Mouse (Mus musculus): ENCODE data around the gene Ccser1. TPM values are rescaled to one million over a fixed set of nuclear protein-coding genes. Genes with fewer than 3 reads are reported as not detected.

Ccser1 gene
- total RNA-seq, 2 experiments from 2014 or later = 1.6 to 1.8 TPM

DNA sequence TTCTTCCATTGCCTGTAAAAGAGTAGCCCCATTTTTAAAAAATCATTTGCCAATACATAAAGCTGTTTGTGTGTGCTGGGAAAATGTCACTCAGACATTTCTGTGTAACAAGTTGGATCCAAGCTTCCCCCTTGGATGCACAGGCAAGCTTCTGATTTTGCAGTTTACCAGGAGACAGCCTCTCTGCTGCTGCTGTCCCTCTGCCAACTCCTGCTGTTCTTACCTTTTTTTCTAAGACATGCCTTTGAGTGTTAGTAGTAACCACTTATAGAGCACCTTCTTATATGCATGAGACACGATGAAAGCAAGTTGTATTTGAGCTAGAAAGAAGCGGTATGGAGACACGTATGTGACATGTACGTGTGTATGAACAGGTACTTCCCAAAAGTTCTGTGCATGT, 120.3 kb downstream of the Ccser1 start:
- no peak for DNase-seq

DNA sequence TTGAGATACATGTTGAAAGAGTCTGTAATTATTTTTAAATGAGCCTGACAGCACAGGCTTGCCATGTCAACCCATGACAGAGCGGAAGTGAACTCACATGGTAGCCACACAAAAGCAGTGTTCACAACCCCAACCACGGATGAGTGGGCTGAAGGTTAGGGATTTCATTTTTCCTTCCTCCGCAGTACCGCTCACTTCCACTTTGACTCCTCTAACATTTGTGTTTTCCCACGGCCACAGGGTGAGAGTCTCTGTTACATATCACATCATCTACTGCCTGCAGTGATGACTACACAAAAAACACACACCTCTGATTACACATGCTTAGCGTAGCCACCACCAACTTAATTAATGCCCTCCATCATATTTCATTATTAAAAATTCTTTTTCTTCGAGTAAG, 120.9 kb downstream of the Ccser1 start:
- no peak for DNase-seq

DNA sequence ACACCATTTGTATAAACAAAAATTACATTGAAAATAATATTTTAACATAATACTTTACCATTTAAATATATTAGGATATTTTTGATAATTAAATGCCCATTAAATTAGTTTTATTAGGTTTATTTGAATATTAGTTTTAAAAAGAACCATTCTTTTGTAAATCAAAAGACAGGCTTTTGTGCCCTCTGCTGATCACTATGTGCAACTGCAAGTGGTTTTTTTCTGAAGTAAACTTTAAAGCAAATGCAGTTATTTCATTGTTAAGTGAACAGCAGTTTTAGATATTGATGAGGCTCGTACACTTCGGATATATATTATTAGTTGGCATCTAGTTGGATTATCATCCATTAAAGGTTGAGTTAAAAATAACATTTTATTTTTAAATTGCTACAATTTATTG, 121.5 kb downstream of the Ccser1 start:
- no peak for DNase-seq

DNA sequence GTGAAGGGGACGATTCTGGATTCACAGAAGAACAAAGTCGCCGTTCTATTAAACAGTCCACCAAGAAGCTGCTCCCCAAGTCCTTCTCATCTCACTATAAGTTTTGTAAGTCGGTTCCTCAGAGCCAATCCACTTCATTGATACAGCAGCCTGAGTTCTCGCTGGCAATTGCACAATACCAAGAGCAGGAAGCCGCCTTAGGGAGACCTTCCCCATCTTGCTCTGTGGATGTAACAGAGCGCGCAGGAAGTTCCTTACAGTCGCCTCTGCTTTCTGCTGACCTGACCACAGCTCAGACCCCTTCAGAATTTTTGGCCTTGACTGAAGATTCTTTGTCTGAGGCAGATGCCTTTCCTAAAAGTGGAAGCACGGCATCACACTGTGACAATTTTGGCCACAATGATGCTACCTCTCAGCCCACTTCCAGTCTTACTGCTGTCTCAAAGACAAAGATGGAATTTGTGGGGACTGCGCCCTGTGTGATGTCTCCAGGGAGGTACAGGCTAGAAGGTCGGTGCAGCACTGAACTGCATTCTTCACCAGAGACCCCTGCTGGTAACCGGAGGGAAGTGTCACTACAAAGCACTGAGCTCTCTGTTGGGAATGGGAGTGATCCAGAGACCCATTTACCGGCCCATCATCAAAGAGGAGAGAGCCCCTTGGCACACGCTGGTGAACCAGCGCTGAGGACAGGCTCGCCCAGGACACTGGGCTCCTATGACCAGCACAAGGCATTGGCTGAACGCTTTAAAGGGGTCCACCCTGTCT, 131.4 kb downstream of the Ccser1 start:
- DNase-seq = no peak

DNA sequence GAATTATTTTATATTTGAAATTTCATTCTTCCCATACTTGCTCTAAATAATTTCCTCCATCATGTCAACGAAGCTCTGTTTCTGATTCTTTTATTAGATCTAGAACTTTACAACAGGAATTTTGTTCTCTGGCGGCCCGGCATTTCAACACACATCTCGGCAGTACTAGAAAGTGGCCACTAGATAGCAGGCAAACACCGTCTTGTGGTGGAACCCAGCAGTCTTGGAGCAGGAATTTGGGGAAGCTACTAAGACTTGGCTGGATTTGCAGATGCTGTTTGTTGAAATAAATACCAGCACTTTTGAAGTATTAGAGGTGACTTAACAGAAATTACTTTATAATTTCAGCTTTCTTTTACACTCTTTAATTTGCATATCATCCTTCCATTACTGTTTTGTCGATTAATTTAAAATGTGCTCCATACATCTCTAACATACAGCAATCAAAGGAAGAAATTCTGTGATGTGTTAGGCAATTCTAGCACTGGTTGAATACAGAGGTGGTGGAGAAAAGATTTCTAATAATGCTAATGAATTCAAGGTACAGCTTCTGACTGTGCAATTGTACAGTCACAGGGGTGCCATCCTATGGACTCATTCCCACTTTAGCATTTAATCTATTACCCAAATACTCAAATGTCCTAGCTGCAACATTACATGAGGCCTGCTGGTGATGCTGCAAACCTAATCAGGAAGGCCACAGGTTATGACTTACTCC, 135.9 kb downstream of the Ccser1 start:
- DNase-seq = no peak

DNA sequence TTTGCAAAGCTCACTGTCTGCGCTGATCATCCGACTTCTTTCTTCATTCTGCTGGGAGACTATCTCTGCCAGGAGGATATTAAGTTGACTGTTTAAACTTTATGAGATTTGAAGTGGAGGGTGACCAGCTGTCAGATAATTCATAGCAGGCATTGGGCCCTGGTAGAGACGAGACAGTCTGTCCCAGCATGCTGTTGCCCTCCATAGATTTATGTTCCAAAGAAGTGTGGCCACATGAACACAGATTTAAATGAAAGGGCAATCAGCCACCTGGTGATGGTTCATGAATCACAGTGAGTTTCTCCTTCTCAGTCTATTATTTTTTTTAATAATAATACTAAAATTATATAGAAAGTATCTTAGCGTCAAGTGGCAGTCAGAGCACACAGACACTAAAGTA, 140.7 kb downstream of the Ccser1 start:
- DNase-seq = no peak

DNA sequence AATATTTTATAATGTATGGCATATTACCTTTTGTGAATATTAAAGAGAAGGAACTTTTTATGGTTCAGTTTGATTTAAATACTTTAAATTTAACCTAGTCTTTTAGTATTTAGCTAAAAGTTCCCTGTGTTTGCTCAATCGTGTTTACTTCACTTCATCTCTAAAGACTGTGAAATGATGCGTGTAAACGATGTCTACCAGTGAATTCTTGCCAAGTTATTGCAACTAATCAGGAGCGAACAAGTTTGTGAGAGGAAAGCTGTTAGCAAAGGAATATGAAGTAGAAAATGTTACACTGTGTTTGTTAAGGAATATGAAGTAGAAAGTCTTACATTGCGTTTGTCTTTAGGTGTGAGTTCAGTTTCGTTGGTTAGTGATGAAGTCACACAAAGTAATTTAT, 142.2 kb downstream of the Ccser1 start:
- DNase-seq = no peak

DNA sequence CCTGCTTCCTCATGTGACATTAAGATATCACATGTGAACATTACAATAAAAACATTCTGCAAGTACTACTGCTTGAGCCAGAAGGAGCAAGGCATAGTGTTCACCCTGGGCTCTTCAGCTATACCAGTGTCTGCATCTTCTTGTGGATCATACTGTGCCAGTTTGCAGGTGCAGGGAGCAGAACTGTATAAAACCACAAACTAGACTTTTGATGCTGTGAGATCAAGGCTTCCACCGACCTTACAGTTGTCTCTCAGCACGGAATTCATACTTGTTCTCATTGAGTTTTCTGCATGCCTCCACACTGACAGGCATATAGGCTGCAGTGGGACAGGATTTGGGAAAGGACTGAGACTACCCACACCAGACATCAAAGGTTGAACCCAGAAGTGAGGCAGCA, 146.0 kb downstream of the Ccser1 start:
- no peak for DNase-seq

DNA sequence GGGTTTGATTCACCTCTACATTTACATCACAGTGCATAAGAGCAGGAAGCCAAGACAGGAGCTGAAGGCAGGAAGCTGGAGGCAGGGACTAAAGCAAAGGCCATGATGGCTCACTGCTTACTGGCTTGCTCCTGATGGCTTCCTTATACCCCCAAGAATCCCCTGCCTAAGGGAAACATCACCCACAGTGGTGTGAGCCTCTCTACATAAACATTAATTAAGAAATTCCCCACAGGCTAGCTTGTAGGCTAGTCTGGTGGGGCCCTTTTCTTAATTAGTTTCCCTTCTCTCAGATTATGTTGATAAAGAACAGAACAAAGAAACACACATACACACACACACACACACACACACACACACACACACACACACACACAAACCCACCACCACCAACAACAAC, 148.9 kb downstream of the Ccser1 start:
- DNase-seq = no peak

DNA sequence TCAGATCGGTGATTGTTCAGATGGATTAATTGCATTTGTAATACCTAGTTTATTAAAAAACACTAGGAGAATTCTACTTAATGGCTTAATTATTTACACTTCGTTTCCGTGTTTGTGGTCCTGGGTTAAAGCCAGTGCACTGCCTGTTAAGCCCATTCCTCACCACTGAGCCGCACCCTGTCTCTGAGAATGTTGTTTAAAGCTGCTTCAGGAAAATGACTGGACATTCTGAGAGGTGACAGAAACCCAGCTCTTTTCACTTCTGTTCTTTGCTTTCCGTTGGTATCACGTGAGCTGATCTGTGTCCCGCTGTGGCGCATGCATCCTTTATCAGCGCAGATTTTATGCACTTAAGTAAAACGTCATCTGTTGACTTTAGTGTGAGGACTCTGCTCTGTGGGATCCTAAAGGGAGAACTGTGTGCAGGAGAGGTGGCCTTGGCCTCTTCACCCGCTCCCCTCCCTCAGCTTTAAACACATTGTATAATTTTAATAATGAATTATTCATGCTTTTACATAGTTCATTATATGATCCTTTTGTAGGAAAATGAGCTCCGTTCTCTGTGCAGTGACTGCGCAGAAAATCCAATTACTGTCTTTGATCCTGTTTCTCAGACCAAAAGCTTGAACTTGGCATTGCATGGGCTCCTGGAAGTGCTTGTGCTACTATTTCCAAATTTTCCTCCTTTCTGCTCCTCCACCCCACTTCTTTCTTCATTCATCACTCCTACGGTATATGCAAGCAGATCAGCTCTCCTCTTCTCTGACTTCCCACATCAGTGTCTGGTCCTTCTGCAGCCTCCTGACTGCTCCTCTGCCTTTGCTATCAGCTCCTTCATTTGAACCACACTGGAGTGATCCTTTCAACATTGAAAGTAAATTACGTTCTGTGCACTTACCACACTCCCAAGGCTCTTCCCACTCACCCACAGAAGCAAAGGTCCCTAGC, 149.7 kb downstream of the Ccser1 start:
- no peak for DNase-seq

DNA sequence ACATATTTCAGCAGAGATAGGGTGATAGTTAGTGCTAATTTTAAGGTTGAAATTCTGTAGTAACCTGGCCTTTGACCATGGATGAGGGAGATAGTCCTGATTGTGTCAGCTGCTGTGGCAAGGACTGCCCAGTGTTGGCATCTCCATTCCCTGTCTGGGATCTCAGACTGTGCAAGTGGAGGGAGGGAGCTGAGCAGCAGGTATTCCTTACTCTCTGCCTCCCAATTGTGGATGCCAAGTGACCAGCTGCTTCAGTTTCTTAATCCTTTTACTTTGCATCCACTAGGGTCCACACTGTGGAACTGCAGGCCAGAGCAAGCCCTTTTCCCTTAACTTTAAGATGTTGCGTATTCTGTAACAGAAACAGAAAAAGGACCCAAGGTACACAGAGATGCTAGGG, 154.3 kb downstream of the Ccser1 start:
- DNase-seq = no peak

DNA sequence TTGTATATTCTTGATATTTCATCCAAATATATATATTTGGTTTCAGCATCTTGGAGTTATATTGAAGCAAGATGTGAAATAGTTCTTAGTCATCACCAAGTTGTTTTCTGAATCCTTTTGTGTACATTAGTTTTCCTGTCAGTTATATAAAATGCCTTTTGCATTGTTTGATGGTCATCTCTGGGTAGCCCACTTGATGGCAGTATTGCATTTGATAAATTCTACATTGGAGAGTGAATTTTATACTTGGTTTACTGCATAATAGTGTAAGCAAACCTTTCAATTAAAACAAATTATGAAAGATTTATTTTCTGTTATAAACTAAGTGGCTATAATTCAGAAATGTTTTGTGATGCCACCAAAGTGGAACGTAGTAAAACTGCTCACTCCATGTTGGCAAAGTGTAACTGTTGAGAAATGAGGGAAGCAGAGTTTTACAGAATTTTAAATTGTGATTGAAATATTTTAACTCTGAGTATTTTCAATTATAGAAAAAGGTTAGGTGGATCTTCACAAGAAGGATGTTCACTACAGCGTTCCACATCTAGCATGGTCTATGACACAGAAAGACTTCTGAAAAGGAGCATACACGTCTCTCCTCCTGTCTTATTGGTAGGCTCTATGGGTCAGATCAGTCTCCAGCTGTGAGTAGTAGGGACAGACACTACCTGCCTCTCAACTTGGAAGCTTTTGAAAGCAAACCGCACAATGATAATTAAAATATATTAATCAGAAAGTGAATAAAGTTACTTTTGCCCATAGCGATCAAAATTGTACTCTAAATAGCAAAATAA, 167.1 kb downstream of the Ccser1 start:
- no peak for DNase-seq

DNA sequence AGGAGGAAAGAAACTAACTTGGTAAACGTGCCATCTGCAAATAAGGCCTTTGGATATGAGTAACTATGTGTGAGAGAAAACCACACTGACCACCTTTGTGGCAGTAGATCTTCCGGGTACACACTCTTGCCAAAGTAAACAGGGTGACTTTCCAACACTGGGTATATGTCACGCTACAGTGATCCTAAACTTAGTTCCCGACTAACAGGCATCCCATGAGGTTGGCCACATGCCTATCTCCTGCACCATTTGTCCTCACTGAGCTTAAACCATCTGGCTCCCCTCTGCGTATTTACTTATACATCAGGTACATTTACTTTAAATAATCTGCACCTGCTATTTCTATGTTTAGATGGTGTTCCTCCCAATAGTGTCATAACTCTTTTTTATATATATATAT, 183.6 kb downstream of the Ccser1 start:
- no peak for DNase-seq

DNA sequence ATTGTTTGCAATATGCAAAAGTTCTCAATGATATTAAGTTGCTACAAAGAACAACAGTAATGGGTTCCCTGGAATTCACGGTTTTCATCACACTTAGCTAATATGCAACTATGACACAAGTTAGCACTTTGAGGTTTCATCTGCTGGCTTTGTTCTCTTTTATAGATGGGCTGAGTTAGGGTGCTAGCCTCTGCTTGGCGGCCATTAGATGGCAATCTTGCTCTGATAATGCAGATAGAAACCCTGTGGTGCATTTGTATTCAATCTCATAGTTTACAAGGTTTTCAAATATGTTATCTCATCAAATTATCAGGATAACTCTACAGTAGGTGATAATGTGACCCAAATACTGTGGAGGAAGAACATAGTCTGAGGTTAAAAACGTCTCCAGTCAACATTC, 202.4 kb downstream of the Ccser1 start:
- DNase-seq = no peak

DNA sequence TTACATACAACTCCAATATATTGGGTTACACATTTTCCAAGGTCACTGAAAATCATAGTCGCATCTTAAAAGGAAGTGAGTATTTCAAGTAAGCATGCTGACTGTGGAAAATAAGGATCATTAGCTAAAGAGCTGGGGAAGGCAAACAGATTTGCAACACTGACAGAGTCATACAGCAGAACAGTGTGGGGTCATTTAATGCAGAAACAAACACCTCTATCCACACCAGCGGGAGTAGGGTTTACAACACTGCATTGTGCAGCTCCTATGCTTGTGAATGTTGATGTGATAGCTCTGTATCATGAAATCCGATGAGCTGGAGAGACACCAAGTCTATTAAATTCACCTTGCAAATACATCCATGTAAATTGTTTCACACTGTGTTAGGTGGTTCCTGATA, 202.9 kb downstream of the Ccser1 start:
- no peak for DNase-seq

DNA sequence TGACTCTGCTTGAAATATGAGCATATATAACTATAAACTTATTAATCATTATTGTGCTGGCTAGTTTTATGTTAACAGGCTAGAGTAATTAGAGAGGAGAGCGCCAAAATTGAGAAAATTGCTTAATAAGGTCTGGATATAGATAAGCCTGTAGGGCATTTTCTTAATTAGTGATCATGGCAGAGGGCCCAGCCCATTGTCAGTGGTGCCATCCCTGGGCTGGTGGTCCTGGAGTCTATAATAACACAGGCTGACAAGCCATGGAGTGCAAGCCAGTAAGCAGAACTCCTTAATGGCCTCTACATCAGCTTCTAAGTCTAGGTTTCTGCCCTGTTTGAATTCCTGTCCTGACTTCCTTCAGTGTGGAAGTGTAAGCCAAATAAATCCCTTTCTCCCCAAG, 206.9 kb downstream of the Ccser1 start:
- DNase-seq = no peak

DNA sequence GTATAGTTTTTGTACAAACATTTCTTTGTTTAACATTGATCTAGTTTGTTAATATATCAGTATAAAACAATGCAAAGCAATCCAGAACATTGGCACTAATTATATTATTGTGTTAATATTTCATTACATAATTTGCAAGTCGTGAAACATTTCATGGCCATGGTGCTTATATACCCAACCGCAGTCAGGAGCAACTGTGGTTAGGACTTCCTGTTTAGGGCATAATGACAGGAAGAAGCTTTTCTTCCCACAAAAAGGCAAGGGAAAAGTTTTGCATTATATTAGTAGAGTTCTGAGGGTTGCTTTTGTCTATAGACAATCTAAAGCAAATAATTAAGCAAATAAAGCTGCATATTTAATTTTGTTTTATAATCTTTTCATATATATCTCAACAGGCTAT, 247.4 kb downstream of the Ccser1 start:
- no peak for DNase-seq

DNA sequence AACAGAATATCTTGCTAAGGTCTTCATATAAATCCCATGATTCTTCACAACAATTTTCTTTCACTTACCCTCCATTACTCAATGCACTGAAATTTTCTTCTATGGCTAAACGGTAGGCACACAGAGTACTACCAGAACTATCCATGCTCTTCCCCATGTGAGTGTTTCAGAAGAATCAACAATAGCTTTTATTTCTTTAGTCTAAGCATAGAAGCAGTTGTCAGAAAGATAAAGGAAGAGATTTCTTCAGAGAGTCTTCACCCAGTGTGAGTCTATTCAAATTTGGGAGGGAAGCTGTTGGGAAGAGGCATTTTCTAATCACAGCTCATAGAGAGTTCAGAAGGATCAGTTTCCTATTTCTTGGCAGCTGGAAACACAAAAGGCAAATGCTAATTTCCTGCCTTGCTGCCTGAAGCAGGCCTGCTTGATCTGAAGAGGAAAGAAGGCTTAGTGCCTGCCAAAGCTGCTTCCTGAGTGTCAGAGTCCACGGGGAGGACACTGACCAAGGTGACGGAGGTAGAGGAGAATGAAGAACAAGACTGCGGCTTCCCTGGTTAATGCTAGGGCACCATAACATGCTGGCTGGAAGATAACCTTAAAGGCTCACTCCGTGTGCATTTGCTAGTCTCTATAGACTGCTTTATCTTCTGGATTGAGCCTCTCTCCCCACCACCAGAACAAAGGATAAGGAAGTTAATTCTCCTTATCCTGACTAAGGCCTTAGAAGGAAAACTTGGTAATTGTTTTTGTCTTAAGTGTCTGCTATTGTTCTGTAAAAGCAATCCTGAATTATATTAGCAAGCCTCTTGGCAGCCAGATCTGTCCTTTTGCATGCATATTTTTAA, 251.0 kb downstream of the Ccser1 start:
- no peak for DNase-seq

DNA sequence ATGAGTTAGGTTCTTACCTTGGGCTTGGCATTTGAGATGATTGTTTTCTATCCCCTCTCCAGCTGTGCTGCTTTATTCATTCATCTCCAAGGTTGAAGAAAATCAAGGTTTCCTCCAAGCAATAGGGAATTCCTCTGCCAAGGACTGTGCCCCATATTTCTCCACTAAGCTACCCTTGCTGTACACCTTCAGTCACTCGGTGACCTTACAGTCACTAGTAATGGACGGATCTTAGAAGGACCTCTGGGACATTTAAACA, 251.5 kb downstream of the Ccser1 start:
- no peak for DNase-seq

DNA sequence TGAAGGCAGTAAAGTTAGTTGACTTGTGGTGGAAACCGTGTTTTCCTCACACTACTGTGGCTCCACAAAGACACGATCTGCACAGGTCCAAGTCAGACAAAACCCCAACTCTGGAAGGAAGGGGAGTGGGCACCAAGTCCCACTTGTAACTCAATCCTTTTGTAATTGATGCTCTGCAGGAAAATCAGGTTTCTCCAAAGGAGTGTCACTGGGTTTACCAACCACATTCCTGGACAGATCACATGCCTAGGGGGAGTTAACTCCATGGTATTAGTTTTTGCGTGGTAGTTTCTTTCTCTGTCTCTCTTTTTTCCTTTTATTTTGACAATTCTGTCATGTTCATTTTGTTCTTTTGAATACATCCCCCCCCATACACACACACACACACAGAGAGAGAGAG, 252.0 kb downstream of the Ccser1 start:
- DNase-seq = no peak

DNA sequence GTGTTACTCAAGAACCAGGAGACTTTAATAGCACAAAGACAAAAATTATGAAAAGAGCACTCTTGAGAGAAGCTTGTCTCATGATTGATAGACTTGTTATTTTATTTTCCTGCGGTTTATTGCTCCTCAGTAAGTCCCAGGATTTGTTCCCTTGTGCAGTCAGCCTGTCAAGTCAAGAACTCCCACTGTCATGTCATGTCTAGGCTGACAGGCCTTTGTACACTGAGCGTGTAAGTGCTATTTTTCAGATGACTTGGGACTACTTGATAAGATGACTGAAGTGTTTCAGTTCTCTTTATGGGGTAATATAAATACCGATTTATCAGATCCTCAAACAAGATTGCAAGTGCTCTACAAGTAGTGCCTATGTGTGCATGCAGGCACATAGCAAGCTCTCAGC, 252.6 kb downstream of the Ccser1 start:
- DNase-seq = no peak
